Mouse (Mus musculus) myocyte (in vitro differentiated cells): ENCODE results near the gene March11.

Experiments used
- E2F4 ChIP-seq: IDR thresholded peaks from one replicate; pipeline ENCODE4 v1.6.1; 2011; ENCODE audit warnings: mild to moderate bottlenecking, control low read depth, moderate library complexity; ENCODE audit not compliant: insufficient read depth
- MYOD1 ChIP-seq, 3 experiments: IDR thresholded peaks; one replicate each; pipeline ENCODE4 v1.6.1; 2011; ENCODE audit warnings: control low read depth in 2 of 3, low read depth in 2 of 3, mild to moderate bottlenecking in 2 of 3, moderate library complexity in 1 of 3; ENCODE audit not compliant: insufficient read length in 2 of 3, control insufficient read depth in 1 of 3
- POLR2A ChIP-seq: IDR thresholded peaks from one replicate; pipeline ENCODE4 v1.6.1; 2011; ENCODE audit warnings: low read depth, mild to moderate bottlenecking, control low read depth, moderate library complexity; ENCODE audit not compliant: insufficient read length
- USF1 ChIP-seq: IDR thresholded peaks from one replicate; pipeline ENCODE4 v1.6.1; 2011; ENCODE audit warnings: low read depth, mild to moderate bottlenecking, control low read depth, moderate library complexity

- TF ChIP-seq E2F4 (no peak), USF1 (no peak), POLR2A (no peak), MYOD1 (IDR thresholded peaks at IDR 0.05; ENCODE audit: control insufficient read depth in 1 of 3, insufficient read length in 2 of 3, low read depth in 2 of 3) (no peak)
These were observed 32.2 kb upstream of the March11 start for GRCm38 (mm10) chr15:26276608-26277007.
